In genomic region chr13:4257349-4257748, GRCm38 (mm10) we compare ENCODE assay signal across 22 mouse cellular contexts. TPM values are rescaled to one million over a fixed set of nuclear protein-coding genes. Genes with fewer than 3 reads are reported as not detected.
"Had no signal": no experiment of that assay in that cellular context is flagged by ENCODE, and none has a peak within 500 bp of the region (broad histone marks: within the 10 kb centered on the region; RNA-seq: fewer than 3 reads in every experiment).

No protein-coding gene starts in this region.

- H3K4me1 ChIP-seq: lung, embryonic 15.5 days; midbrain, embryonic 10.5 days; midbrain, embryonic 12.5 days; neural tube, embryonic 13.5 days; neural tube, embryonic 15.5 days had no signal

- H3K9ac ChIP-seq: liver, postnatal 0 days; lung, embryonic 15.5 days; midbrain, embryonic 12.5 days; neural tube, embryonic 13.5 days; neural tube, embryonic 15.5 days had no signal

- DNase-seq: liver, postnatal 0 days; lung, adult 2 months; lung, postnatal 14 days; lung, postnatal 4 days; midbrain, embryonic 14.5 days; retina, postnatal 1 day; right cerebral cortex, adult 18-20 months; right cerebral cortex, postnatal 25 days; right cerebral cortex, postnatal 4 days; spleen, adult 18-20 months; thymus, adult 18-20 months; thymus, postnatal 14 days; thymus, postnatal 36 days had no signal

- ATAC-seq: liver, postnatal 0 days; lung, postnatal 0 days; midbrain, embryonic 16.5 days had no signal

- H3K4me2 ChIP-seq: lung, embryonic 15.5 days; midbrain, embryonic 12.5 days; neural tube, embryonic 13.5 days; neural tube, embryonic 15.5 days had no signal

- H3K9me3 ChIP-seq: lung, embryonic 15.5 days; midbrain, embryonic 10.5 days; midbrain, embryonic 12.5 days; neural tube, embryonic 13.5 days; neural tube, embryonic 15.5 days had no signal

- H3K4me3 ChIP-seq: lung, embryonic 15.5 days; midbrain, embryonic 10.5 days; midbrain, embryonic 12.5 days; myocyte; neural tube, embryonic 13.5 days; neural tube, embryonic 15.5 days had no signal

- H3K36me3 ChIP-seq: lung, embryonic 15.5 days; midbrain, embryonic 10.5 days; midbrain, embryonic 12.5 days; neural tube, embryonic 13.5 days; neural tube, embryonic 15.5 days had no signal

- H3K27me3 ChIP-seq: lung, embryonic 15.5 days; midbrain, embryonic 12.5 days; neural tube, embryonic 13.5 days; neural tube, embryonic 15.5 days had no signal

- H3K27ac ChIP-seq: lung, embryonic 15.5 days; midbrain, embryonic 10.5 days; midbrain, embryonic 12.5 days; neural tube, embryonic 13.5 days; neural tube, embryonic 15.5 days had no signal

RNA-seq across cellular contexts. Expression of gene Akr1c12, which starts 21.9 kb away (rescaled TPM):
- polyA plus RNA-seq: midbrain, embryonic 14.5 days; neural tube, embryonic 11.5 days had no signal

RNA-seq across cellular contexts. Expression of gene Akr1c19, which starts 28.8 kb away (rescaled TPM):
- polyA plus RNA-seq: myocyte had no signal
